Mouse (Mus musculus) heart, postnatal 36 days (tissue): ENCODE measurements around the gene Dtd1. TPM values are rescaled to one million over a fixed set of nuclear protein-coding genes. Genes with fewer than 3 reads are reported as not detected.
A peak's percentile ranks its signal among the peaks of the same experiment; 100 is the strongest.

ENCODE experiments used
- DNase-seq, 2 experiments: peaks; one replicate each; pipeline ENCODE4 v3.0.0; 2021 to 2022
- intact Hi-C: fragments of 180-260 bp; cut with DNase I; formaldehyde crosslinking; loops from one replicate; pipeline ENCODE4 v1.15.1; 2025
- total RNA-seq, 2 experiments: library from RNA; stranded (reverse); gene quantifications; 2 replicates each; pipeline ENCODE4 v1.2.3; 2021

The Dtd1 gene
- total RNA-seq, 2 experiments from 2014 or later, result 14.5 to 15.7 TPM

DNA sequence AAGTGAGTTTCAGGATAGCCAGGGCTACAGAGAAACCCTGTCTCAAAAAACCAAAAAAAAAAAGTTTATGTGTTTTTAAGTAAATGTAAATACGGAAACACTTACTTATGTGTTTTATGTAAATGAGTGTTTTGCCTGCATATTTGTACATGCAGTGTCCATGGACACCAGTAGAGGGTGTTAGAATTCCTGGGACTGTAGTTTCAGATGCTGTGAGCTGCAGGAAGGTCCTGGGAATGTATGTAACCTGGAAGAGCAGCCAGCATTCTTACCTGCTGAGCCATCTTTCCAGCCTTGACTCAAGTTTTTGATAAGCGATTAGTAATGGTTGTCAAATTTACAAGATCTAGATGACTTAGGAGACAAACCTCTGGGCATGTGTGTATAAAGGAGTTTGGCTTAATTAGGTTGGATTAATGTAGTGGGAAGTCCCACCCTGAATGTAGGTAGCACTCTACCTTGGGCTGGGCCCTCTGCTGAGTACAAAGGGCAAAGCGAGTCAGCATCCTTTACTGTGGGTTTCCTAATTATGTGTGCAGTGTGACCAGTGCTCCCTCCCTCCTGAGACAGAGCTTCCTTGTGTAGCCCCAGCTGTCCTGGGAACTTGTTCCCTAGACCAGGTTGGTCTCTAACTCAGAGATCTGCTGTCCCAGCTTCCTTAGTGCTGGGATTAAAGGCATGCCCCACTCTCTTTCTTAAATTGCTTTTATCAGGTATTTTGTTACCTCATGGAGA, 101.9 kb downstream of the Dtd1 start:
- intact Hi-C loops, result no loop called here
- DNase-seq, result no peak

DNA sequence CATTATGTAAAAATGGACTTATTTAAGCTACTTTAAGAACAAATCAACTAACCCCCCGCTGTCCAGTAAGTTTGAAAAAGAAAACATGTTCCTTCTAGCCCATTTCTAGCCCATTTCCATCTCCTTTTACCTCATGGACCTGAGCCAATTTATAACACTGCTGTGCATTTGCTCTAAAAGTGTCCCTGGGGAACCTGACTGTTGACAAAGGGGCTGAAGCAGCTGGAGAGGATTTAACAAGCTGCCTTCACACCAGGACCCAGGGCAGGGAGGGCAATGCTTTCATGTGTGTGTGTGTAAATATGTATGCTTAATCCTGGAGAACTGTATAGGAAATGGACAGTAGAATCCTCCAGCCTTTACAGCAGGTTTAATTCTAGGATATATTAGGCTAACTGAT, 109.6 kb downstream of the Dtd1 start:
- intact Hi-C loops, result no loop called here
- DNase-seq, result no peak

DNA sequence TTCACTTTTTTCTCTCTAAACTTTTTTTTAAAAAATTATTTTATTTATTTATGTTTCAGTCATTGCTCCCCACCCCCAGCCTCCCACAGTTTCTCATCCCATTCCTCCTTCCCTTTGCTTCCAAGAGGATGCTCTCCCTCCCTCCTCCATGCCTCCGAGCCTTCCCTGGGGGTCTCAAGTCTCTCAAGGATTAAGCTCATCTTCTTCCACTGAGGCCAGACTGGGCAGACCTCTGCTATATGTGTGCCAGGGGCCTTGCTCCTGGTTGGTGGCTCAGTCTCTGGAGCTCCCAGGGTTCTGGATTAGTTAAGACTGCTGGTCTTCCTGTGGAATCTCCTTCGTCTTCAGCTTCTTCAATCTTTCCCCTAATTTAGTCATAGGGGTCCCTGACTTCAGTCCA, 110.0 kb downstream of the Dtd1 start:
- intact Hi-C loops, result no loop called here

DNA sequence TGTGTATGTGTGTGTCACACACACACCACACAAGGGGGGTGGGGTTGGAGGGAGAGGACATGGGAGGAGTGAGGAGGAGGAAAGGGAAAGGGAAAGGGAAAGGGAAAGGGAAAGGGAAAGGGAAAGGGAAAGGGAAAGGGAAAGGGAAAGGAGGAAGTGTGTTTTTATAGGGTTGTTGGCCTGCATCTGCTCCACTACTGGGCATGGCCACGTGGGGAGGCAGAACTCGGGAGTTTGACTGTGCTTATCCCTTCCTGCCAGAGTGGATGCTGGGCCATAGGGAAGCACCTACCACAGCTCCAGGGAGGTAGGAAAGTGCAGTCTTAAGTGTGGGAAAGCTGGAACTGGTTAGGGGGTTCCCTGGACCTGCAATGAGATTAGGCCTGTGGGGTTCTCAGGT, 114.9 kb downstream of the Dtd1 start:
- no peak for DNase-seq
- intact Hi-C loops, result no loop called here

More for the DNA sequence above, 110.0 kb downstream of the Dtd1 start:
- DNase-seq, result no peak

DNA sequence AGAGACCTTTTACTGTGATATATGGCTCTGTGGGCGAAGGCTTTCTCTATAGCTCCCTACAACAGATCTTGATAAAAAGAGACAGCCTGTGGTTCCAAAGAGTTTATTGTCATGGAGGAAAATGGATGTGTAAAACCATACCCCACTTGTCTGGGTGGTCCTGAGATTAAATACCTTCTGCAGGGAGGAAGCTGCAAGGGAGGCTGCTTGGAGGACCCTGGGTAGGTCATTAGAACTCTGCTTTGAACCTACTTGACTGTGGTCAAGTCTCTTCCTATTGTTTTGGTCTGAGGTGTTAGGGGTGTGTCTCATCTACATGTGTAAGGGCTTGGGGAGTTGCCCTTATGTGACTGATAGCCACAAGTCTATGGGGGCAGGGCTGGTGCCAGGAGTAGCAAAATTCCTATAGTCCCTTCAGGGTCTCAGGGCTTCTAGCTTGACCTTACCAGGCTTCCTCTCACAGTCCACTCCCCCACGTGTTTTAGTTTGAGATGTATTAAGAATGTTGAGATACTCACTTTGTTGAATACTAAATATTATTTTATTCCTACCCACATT, 115.6 kb downstream of the Dtd1 start:
- intact Hi-C loops, result no loop called here
- no peak for DNase-seq

DNA sequence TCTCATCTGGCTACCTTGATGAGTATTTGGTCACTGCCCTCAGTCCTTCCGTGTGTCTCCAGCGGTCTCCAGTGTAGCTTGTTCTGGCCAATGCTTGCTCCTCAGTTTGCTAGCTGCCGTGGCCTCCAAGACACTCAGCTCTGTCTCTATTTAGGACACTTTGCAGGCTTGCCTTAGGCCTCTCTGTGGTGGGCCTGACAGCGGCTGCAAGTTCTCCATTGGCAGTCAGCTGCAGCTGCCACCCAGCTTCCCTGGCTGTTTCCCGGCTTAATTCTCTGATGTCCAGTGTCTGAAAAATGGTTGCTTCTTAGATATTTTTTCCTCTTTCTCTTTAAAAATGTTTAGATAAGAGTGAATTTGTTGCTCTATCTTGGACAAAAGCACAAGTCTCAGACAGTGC, 116.6 kb downstream of the Dtd1 start:
- intact Hi-C loops, result no loop called here
- DNase-seq, result no peak

- intact Hi-C loops, result no loop called here
These were observed 118.6 kb downstream of the Dtd1 start for GRCm38 (mm10) chr2:144718273-144718672.

DNA sequence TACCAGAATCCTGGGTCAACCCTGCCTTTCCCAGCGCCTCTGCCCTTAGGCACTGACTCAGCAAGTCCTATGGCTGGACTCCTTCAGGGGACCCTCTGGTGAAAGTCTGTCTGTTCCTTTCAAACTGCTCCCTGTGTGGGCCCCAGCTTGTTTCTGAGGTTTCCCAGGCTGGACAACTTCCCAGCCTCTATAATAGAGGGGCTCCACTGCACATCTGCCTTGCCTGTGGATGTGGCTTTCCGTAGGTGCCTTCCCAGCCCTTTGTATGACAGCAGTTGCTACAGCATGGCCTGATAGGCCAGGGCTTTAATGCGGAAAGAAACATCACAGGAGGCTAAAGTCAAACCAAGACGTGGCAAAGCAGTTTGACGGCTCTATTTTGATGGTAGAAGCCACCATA, 119.6 kb downstream of the Dtd1 start:
- no peak for DNase-seq
- intact Hi-C loops, result no loop called here

More at GRCm38 (mm10) chr2:144718273-144718672, 118.6 kb downstream of the Dtd1 start:
- no peak for DNase-seq

DNA sequence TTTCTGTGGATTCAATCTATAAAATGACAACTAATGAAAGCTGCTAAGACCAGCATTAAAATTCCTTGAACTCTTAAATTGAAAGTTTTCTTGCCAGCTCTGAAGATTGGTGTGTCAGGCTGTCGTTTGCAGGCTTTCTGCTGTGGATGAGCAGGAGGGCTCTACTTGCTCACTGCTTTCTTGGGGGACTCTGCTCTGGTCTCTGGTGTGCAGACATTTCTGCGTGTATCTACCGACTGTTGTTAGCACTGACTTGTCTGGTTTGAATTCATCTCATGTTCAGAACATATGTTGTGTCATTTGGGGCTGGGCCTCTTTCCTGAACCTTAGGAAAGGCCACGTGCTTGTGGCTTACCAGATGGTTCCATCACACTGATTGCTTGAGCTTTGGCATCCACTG, 120.0 kb downstream of the Dtd1 start:
- intact Hi-C loops, result no loop called here
- no peak for DNase-seq

DNA sequence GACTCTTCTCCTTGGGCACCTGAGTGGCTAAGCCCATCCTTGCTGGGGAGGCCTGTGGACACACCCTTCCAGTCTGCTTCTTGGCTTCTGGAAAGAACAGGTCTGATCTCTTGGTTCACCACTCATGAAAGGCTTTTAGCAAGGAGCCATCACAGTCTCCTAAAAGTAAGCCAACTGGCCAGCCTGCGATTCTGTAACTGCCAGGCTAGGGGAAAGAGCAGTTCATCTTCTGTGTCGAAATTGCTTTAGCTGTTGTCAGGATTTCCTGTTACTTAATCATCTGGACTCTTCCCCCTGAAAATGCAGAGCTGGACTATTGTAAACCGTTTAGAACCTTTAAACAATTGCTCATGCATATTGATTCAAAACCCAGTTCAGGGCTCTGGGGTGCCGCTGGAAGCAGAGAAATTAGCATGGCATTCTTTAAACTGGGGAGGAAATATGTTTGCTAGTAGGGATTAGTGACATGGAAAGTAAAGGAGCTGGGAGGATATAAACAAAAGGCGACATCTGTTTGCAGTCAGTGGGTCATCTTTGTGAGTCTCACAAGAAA, 120.8 kb downstream of the Dtd1 start:
- intact Hi-C loops, result no loop called here
- no peak for DNase-seq

GRCm38 (mm10) chr2:144724679-144725078, 125.0 kb downstream of the Dtd1 start:
- DNase-seq, result no peak
- intact Hi-C loops, result loop anchor here (5.0 kb wide), 1 partner anchor 482 kb away; no protein-coding TSS in a partner anchor

- DNase-seq, result no peak
- intact Hi-C loops, result loop anchor here (5.0 kb wide), 1 partner anchor 485 kb away; no protein-coding TSS in a partner anchor
These were observed 127.4 kb downstream of the Dtd1 start for GRCm38 (mm10) chr2:144727136-144727535.

GRCm38 (mm10) chr2:144729776-144730175, 130.1 kb downstream of the Dtd1 start:
- DNase-seq, result no peak
- intact Hi-C loops, result loop anchor here (5.0 kb wide), 1 partner anchor 487 kb away; no protein-coding TSS in a partner anchor

- intact Hi-C loops, result no loop called here
- no peak for DNase-seq
These were observed 138.5 kb downstream of the Dtd1 start for GRCm38 (mm10) chr2:144738161-144738560.

- intact Hi-C loops, result no loop called here
- peak; percentile 54 to 55 for DNase-seq
These were observed 138.9 kb downstream of the Dtd1 start for GRCm38 (mm10) chr2:144738576-144738975.

GRCm38 (mm10) chr2:144740577-144740997, 140.9 kb downstream of the Dtd1 start:
- DNase-seq, result peak; percentile 31 to 49
- intact Hi-C loops, result no loop called here

DNA sequence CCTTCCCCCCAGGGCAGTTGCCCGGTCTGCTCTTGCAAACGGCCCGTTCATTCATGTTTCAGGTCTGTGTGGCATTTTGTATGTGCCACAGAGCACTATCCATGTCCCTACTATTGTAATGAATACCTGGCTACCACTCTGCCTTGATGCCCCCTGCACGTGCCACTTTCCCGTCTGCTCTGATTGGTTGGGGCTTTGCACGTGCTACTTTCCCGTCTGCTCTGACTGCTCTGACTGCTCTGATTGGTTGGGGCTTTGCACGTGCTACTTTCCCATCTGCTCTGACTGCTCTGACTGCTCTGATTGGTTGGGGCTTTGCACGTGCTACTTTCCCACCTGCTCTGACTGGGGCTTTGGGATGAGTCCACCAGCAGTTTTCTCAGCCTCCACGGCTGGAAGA, 142.3 kb downstream of the Dtd1 start:
- DNase-seq, result no peak
- intact Hi-C loops, result no loop called here

DNA sequence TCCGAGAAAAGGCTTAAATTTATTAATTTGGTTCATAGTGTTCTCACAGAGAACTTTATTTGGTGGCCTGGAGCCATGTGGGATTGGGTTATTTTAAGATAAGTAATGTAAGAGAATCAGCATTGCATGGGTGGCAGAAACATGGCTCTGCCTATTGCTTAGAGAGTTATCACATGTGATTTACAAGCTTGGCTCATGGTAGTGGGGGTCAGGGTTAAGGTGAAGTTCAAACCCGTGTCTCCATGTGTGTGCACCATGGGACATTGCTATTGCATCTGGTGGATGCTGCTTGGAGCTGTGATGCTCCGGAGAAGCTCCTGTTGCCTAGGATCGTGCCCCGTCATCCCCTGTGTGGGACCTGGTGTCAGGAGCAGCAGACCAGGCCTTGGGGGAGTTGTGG, 143.6 kb downstream of the Dtd1 start:
- no peak for DNase-seq
- intact Hi-C loops, result no loop called here

DNA sequence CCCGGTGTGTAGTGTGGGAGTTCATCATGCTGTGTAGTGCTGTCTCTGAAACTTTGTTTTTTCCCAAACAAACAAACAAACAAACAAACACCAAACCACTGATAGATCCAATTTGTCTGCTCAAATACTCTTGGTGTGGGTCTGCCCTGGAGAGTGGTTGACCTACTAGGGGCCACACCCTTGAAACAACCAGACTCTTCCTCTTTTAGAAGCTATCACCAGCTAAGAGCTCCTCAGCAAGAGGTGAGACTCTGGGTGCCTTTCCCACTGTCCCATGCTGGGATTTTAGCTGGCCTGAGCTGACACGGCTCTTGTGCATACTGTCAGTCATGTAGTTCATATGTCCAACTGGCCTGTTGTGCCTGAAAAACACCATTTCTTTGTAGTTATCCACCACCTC, 145.6 kb downstream of the Dtd1 start:
- intact Hi-C loops, result no loop called here
- DNase-seq, result no peak

- DNase-seq, result peak in 1 of 2 experiments; percentile 29
- intact Hi-C loops, result no loop called here
These were observed 146.5 kb downstream of the Dtd1 start for GRCm38 (mm10) chr2:144746046-144746783.

DNA sequence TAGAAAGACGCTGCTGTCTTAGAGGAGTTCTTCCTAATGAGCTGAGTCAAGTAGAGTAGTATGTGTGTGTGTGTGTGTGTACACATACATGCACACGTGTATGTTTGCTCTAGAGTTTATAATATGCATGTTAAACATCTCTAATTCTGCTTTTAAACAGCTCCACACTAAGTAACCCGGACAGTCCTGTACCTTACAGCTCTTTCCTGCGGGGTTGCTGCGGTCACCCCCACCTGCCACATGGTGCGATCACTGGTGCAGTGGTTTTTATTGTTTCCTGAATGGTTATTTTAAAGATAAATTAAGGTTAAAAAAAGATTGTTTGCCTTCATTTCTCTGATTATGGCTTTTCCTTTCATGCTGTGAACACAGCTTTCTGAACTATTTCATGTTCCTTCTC, 153.9 kb downstream of the Dtd1 start:
- intact Hi-C loops, result loop anchor here (5.0 kb wide), 1 partner anchor 1029 kb away; no protein-coding TSS in a partner anchor
- DNase-seq, result no peak
